Mouse (Mus musculus): Measurements from ENCODE around the gene Gemin5.

Gene Gemin5

DNA sequence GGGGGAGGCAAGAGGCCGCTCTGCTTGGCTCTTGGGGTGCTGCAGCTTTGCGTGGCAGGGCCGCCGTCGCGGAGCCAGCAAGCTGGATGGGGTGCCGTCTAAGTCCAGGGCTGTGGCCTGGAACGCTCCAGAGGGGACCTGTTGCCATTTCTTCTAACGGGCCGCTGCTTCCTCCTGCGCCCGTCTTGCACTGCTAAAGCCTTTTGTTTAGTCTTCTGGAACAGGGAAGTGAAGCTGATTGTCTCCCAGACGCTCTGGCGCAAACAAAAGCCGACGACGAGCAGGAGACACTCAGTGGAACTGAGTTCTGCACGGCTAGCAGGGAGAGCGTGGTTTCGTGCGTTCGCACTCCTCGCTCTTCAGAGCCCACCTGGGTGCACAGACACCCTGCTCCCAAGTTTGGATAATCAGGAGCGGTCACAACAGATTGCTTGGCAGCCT is 64.0 kb downstream of the Gemin5 start:
- peak in 1 of 2 experiments; percentile 56 for DNase-seq

DNA sequence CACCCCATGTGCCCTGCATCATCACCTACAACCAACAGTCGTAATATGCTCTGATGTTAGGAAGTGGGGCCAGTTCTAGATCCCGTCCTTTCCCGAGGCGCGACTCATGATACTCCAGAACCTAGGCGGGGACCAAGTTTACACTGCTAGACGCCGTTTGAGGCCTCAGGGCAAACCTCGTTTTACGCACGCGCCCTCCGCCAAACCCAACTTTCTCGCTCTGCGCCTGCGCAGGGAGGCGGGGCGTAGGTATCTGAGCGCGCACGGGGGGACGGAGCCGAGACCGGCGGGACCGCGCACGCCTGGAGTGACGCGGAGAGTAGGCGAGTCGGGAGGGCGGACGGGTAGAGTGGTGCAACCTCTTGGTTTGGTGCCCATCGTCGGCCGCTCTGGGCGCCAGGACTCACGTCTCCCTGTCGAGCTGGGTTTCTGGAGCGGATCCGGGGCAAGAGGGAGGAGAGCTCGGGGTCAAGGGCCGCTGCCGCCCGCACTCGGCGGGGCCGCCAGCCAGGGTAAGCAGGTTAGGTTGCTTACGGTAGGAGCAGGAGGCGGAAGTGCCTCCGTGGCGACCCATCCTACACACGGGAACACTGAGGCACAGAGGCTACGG is 64.5 kb downstream of the Gemin5 start, which contains the start of gene Cnot8:
Cnot8 (plus strand) TSS at position 457 of the 610 bp plus-strand sequence.
- DNase-seq = peak; percentile 99

- peak; percentile 63 to 78 for DNase-seq
Observed at GRCm38 (mm10) chr11:58103344-58103653, 65.0 kb downstream of the Gemin5 start.

GRCm38 (mm10) chr11:58102581-58103343 is 65.6 kb downstream of the Gemin5 start:
- peak; percentile 72 to 85 for DNase-seq

DNA sequence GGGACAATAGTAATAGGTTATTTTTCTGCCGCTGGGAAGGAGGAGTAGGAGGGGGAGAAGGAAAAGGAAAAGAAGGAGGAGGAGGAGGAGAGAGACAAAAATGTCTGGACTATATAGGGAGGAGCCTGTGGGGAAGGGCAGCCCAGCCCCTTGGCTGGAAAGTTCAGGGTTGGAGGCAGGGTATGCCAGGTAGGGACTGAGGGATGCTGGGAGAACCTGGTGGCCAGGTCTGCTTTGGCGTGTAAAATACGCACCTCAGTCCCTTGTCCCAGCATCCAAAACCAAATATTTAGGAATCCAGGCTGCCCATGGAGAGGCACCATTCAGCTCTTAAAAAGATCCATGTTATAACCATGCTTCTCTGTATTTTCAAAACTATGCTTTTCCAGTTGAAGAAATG is 66.2 kb downstream of the Gemin5 start:
- DNase-seq = peak; percentile 35 to 52

DNA sequence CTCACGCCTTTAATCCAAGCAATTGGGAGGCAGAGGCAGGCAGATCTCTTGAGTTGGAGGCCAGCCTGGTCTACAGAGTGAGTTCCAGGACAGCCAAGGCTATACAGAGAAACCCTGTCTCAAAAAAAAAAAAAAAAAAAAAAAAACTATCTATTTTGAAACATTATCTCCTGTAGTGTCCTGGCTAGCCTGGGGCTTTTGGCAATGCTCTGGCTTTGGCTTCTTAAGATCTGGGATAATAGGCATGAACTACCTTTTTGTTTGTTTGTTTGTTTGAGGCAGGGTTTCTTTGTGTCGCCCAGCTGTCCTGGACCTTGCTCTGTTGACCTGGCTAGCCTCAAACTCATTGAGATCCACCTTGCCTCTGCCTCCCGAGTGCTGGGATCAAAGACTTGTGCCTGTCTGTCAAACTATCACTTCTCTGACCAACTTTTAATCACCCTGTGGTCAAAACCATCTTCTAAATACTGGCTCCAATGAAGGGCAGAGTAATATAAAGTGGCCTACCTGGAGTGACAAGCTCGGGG is 67.1 kb downstream of the Gemin5 start:
- DNase-seq = no peak

GRCm38 (mm10) chr11:58100006-58100405 is 68.3 kb downstream of the Gemin5 start:
- no peak for DNase-seq

GRCm38 (mm10) chr11:58098366-58098720 is 70.0 kb downstream of the Gemin5 start:
- DNase-seq = peak; percentile 34 to 37

- peak; percentile 59 to 60 for DNase-seq
Observed at GRCm38 (mm10) chr11:58097621-58098365, 70.5 kb downstream of the Gemin5 start.

GRCm38 (mm10) chr11:58096821-58097620 is 71.3 kb downstream of the Gemin5 start:
- peak in 1 of 2 experiments; percentile 31 for DNase-seq

DNA sequence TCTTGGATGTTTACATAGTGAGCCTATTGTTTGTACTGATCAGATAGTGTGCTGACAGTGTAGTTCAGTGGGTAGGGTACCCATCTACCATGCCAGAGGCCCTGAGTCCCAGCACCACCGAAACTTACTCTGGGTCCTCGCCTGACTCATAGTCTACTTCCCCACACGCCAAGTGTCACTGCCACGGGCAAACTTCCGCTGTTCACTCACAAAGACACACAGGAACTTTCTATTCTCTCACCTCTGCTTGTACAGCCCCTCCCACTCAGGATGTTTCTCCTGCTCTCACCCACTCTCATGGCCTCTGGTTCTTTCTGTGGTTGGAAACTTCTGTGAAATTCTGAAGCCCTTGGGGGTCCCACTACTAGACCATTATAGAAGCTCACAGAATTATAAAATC is 72.2 kb downstream of the Gemin5 start:
- peak; percentile 62 to 79 for DNase-seq

DNA sequence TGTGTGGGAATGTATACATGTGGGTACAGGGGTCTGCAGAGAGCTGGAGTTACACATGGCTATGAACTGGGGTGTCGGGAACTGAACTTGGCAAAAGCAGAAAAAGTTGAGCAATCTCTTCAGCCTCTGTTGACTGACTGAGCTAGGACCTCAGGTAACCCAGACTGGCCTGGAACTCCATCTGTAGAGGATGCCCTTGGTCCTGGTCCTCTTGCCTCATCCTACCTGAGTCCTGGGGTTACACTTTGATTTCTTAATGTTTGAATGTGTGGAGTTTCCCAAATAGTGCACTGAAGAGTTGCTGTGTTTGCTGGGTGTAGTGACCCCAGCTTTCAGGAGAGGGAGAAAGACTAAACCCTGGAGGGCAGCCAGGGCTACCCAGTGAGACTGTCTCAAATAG is 72.8 kb downstream of the Gemin5 start:
- DNase-seq = no peak

- DNase-seq = no peak
Observed at GRCm38 (mm10) chr11:58094766-58095165, 73.6 kb downstream of the Gemin5 start.

GRCm38 (mm10) chr11:58093021-58093528 is 75.3 kb downstream of the Gemin5 start, which contains the start of gene Gm12248:
Gene Gm12248 (minus strand): TSS chr11:58093134.
- no peak for DNase-seq

DNA sequence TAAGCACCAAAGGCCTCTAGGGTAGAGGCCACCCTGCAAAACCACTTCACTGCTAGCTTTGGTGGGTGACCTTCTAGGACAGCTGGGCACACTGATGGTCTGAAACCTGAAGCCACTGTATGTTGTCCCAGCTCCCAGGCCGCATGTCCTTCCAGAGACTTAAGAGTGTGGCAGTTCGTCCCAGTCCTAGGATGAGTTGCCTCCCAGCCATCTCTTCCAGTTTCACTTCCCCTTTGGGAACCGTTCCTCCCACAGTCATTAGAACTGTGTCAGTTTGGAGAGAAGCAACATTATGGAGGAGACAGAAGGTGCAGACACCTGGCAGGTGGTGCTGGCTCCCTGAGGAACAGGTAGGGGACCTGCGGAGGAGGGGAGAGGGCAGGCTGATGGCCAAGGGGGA is 75.8 kb downstream of the Gemin5 start:
- no peak for DNase-seq

DNA sequence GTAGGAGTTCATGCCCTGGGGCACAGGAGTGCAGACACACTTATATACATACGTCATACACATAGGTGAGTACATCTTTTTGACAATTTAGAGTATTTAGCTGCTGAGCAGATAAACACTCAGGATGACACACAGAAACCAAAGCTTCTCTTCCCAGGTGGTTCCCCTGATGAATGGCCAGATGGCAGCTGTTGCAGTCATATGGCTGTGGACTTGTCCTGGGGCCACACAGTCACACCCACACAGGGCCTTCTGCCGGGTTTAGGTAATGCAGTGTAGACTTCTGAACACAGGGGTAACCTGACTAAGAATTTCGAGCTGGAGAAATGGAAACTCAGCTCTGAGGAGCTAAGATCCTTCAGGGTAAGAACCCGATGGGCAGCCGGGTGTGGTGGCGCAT is 86.6 kb downstream of the Gemin5 start:
- no peak for DNase-seq

DNA sequence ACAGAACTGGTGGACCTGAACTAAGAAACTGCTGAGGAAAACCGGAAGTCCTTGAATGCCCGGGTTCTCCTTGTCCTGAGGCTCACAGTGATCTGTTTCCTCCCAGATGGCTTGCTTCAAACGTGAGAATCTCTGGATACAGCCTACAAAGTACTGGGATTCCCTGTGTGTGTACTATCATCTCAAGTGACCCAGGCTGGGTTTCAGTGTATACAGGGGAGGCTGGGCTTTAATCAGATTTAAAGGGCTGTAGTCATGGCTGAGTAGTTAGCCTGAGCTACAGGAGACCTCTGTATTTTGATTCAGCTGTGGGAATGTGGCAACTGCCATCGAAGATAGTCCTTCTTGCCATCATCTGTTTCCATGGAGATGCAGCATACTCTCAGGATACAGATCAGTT is 91.1 kb downstream of the Gemin5 start:
- DNase-seq = no peak

DNA sequence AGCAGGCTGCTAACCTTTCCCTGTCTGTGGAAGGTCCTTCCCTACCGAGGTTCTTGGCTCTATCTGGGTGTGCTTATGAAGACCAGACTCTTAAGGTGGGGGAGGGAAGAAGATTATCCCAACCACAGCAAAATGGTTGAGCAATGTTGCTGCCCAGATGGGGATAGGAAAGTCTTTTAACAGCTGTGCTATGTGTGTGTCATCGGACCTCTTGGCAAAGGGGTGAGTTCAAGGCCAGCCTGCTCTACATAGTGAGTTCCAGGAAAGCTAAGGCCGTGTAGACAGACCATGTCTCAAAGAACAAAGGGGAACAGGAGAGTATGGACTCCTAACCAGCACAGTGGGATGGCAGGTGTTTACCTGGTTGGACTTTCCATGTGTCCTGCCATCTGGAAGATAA is 95.4 kb downstream of the Gemin5 start:
- DNase-seq = no peak

Measured in thymus, postnatal 36 days (tissue).